Mouse (Mus musculus) erythroblast, adult 5-6 weeks (primary cell): Measurements from ENCODE around the gene Lcn10. TPM values are rescaled to one million over a fixed set of nuclear protein-coding genes. Genes with fewer than 3 reads are reported as not detected.
A peak's percentile ranks its signal among the peaks of the same experiment; 100 is the strongest.
"Not testable (repeated sequence)": the region's sequence is repeated elsewhere in the genome, so short reads cannot be mapped to it uniquely, and the experiment has no call there.

Source experiments
- ATAC-seq: replicated peaks from 2 replicates; pipeline ENCODE4 v1.8.0; 2016; ENCODE audit warnings: moderate number of reproducible peaks, mild to moderate bottlenecking, moderate TSS enrichment, inconsistent platforms; ENCODE audit not compliant: poor library complexity, low FRiP score, severe bottlenecking
- total RNA-seq, 2 experiments: library from RNA; stranded (forward) in 1 of 2; stranded (reverse) in 1 of 2; fragments of 150-400 nt in 1 of 2; fragments of 200-764, 138-1000 nt in 1 of 2; gene quantifications; 2 replicates each; pipeline versions ENCODE4 v1.2.3 to v1.2.4; 2015 to 2017; ENCODE audit warnings: low replicate concordance in 2 of 2

Lcn10 gene
- total RNA-seq (2015; ENCODE audit: low replicate concordance) (not detected in 2 replicates), total RNA-seq (2017; ENCODE audit: low replicate concordance) (not detected in 2 replicates)

DNA sequence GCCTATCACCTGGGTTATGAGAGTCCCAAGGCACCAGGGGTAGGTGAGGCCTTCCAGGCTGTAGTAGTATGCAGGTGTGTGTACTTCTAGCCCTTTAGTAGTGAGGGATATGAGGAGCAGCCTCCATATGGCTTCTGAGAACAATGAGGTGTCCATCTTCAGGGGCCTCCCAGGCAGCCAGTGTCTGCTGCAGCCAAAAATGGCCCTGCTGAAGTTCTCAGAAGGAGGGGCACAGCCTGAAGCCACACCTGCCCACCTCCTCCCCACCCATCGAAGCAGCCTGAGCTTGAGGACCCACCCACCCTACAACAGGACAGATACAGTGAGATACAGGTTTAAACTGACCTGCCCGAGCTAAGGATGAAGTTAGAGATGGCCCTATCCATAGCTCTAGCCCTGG, at the start of gene Lcn10:
Gene Lcn10, plus strand, starts transcription at position 301 of the 400 bp plus-strand sequence.
- ATAC-seq: no peak

DNA sequence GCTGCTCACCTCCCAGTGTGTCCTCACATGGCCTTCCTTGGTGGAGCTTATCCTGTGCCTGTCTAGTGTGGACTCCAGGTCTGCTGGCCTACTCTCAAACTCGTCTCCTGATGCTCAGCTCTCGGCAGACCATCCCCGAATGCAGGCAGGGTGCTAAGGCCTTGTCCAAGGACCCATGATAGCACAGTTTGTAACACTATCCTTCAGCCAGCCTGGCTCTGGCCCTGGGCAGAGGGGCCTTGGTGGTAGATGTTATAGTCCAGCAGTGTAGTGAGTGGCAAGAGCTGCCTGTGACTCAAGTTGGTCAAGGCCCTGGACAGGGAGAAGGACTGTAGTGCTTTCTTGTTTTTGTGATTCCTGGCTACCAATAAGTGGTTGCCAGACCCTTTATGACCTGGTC, 48.9 kb upstream of the Lcn10 start:
- ATAC-seq: no peak

DNA sequence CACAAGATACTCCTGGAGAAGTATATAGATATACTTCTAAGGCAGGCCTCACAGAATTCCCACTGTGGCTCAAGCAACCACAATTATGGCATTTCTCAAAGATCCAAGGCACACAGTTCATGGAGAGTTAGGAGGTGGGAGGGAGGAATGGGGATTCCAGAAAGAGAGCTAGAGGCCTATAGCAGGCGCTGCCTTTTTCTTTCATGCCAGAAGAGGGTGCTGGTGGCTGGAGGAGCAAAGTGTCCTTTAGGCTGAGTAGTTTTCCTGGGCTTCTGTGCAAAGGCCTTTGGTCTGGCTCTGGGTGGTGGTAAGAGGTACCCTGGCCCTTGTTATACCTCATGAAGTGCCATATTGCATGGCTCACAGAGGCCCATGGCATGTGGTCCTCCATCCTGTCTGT, 48.5 kb upstream of the Lcn10 start:
- ATAC-seq: no peak

DNA sequence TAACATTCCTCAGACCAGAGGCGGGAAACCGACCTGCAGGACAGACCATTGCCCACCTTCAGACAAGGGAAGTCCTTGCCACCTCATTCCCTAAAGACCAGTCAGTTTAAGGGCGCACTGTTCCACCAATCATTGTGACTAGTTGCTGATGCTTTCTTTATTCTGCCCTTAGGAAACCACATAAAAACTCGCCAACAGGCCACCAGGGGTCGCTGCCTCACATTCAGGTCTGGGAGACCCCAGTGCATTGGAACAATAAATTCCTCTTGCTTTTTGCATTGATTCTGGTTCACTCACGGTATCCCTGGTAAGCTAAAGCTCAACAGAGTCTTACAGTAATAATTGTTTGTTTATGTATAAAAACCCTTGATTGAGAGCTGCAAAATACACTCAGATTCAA, 42.6 kb upstream of the Lcn10 start:
- no peak for ATAC-seq

DNA sequence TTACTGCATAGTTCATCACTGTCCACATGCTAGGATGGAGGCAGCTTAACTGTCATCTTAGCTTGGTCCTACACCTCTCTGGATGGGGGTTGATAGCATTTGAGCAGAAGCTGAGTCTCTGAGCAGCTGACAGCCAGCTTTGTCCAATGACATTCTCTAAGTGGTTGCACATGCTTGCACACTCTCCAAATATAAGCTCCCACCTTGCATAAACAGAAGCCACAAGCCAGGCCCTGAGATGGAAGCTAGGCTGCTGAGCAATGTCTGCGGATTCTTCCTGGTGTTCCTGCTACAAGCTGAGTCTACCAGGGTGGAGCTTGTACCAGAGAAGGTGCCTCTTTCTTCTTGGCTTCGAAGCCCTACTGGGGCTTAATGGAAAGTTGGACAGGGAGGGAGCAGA, 29.6 kb upstream of the Lcn10 start, which contains the start of gene Lcn8:
Gene Lcn8, plus strand, starts transcription at position 219 of the 400 bp plus-strand sequence.
- ATAC-seq: no peak

DNA sequence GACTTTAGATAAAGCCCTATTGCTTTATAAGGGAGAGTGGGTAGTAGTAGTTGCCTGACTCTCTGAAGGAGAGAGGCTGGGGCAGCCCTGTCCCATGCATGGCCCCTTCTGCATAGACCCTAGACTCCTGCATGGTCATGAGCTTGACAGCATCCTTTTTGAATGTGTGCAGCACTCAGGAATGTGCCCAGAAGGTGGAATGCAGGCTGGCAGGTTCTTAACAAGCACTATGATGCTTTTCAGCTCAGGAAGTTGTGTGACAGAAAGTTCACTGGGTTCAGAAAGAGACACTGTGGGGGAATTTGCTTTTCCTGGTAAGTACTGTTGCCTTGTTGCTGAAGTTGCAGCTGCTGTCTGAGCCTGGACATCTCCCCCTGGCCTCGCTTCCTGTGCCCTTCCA, 28.0 kb upstream of the Lcn10 start:
- ATAC-seq: no peak

DNA sequence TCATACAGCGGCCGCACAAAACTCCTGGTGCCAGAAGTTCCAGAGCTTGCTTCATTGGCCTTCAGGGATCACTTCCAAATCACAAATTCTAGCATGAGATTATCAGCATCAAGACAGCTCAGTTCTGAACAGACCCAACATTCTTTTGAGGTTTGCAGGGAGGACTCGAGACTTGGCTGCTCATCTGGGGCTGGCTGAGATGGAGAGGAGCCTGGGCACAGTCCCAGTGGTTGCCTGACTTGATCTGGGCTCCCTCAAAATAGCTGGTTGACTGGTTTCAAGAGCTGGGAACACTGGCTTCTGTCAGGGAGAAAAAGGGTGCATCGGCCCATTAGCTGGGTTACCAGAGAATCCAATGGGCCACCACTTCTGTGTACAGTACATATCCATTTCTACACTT, 25.8 kb upstream of the Lcn10 start:
- ATAC-seq: no peak

DNA sequence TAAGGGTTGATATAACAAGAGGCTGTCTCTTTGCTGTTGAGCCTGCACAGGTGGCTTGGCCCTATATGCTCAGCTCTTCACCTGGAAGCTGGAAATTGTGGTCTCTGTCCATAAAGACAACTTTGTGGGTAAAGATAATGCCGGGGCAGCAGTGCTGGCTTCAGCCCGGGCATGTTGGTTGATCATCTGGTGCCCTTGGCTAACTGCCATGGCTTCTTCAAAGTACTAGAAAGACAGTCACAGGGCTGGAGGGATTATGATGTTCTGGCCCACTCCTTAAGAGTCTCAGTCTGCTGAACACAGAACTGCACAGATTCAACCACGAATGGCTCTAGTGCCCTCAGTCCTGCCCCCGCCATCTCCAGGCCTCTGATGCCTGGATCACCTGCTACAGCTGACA, 25.3 kb upstream of the Lcn10 start:
- ATAC-seq: no peak

DNA sequence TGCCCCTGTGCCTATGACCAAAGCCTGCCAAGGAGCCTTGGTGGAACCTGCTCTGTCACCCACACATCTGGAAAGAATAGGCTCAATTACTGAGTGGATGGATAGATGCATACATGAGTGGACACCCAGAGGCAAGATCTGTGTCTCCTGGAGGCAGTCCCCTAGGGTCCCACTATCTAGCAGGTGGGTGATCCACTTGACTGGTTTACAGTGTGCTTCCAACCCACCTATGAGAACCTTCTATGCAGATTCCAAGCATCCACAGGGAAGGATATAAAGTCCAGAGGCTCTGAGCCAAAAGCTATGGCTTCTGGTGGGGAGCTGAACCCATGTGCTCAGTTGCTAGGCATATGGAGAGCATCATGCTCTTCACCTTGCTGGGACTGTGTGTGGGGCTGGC, 24.9 kb upstream of the Lcn10 start, which contains the start of gene Lcn5:
Gene Lcn5, plus strand, starts transcription at position 301 of the 400 bp plus-strand sequence.
- no peak for ATAC-seq

DNA sequence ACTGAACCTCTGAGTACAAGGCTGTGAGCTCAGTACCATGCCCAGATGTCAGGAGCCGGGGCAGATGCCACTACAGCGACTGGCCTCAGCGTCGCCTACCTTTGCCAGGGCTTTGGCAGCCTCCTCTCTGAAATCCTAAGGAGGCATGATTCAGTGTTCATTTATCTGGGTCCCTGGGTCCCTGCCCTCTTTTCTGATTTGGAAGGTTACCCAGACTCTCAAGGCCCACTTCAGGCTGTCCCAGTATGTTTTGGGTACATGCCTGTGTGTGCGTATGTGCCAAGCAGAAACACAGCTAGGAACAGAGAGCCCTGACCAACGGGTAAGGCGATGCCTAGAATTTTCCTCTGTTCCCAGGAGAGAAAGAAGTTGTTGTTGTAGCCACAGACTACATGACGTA, 22.2 kb upstream of the Lcn10 start:
- ATAC-seq: no peak

DNA sequence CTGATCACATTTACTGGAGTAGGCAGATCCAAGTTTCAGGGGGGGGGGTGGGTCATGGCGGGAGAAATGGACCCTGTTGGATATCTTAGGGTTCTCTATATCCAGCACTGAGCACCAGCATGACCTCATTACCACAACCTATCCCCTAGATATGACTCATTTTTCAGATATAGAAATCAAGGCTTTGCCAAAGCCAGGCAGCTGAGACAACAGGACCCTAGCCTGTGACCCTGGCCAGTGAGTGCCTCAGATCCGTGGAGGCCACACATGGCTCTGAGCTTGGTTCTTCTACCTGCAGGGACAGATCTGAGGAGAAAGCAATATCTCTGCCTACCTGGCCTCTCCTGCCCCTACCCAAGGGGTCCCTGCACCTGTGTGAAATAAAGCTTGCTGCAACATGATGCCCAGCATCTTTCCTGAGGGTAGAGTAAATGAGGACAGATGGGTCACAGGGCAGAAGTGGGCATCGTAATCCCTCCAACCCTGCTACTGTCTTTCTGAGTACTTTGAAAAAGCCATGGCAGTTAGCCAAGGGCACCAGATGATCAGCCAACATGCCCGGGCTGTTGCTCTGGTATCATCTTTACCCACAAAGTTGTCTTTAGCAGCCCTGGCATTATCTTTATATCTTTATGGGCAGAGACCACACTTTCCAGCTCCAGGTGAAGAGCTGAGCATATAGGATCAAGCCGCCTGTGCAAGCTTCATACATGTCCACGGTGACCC, 21.1 kb upstream of the Lcn10 start:
- ATAC-seq: no peak

DNA sequence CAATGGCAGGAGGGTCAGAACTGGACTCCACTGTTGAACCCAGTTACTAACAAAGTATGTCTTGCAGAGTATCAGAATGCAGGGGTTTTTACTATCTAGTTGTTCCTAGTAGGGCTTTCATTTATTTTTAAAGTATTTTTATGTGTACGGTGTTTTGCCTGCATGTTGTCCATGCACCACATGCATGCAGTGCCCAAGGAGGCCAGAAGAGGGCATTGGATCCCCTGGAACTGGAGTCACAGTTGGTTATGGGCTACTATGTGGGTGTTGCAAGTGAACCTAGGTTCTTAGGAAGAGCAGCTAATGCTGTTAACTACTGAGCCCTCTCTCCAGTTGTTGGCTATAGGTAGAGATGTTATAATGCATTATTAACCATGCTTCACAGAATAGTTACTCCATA, 19.0 kb upstream of the Lcn10 start:
- no peak for ATAC-seq

DNA sequence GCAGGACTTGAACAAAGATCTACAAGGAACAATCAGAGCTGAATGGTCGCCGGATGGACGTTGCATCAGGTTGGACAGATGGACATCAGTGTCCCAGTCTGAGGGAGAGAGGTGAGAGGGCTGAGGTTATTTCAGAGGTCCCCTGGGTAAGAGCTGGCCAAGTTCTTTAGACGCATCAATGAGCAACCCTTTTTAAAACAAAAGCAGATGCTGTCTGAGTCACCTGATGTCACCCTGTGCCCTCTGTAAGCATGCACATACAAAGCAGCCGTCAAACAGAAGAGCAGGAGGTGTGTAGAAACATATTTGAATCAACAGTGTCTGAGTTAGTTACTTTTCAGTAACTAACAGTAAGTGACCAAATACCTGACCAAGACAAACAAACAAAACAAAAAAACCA, 18.4 kb upstream of the Lcn10 start:
- no peak for ATAC-seq

DNA sequence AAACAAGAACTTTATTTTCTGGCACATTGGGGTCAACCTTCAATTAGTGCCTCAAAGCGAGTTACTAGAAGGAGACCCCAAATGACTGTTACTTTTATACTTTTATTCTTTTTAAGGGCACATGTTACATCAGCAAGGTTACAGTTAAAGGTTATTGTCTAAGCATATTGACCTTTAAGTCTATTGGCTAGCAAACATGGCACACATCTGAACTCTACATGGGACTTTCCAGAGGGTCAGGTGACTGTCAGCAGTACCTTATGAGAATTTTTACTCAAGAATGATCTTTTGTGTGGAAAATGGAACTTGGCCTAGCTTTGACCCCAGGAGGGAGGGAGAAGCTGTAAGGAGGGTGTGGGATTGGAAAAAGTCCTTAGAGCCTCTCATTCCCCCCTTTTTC, 16.0 kb upstream of the Lcn10 start:
- no peak for ATAC-seq

DNA sequence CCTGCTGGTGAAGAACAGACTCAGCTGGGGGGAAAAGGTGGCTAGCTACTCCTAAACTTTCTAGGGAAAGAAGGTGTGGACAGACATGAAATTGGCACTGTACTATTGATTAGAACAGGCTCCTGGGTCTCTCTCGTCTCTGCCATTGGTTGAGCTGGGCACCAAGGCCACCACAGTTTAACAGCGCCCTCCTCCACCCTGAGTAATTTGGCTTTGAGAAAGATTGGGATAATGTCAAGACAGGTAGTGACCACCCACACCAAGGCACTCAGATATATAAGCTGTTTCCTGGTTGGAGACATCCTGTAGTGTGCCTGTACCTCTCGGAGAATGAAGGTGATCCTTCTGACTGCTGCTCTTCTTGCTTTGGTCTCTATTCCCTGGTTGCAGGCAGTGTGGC, 6.0 kb upstream of the Lcn10 start, which contains the start of gene Lcn6:
Gene Lcn6, plus strand, starts transcription at position 301 of the 400 bp plus-strand sequence.
- ATAC-seq: no peak

DNA sequence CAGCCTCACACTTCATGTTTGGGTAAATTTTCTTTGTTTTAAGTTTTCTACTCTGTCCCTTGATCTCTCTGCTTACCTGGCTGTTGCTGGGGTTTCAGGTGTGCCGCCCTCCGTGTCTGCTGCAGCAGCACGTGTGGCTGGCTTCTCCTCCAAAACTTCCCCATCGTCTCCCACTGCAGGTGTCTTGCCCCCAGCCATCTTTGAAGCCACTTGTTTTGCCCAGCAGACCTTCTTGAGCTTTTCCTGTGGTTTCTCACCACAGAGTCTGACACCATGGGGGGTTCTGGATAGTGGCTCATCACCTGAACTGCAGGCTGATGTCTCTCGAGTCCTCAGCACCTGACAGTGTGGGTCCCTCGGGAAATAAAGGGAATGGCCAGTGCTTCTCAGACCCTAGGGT, 3.0 kb upstream of the Lcn10 start:
- no peak for ATAC-seq

DNA sequence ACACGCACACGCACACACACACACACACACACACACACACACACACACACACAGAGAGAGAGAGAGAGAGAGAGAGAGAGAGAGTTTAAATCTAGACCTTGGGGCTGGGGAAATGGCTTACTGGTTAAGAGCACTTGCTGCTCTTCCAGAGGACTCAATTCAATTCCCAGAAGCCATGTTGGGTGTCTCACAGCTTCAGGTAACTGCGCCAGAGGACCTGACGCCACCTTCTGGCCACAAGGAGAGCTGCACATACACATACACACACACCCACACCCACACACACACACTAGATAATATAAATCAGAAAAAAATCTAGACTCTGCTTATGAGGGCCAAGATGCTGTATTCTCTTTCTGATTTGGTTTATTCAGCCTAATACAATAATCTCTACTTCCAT, 4.4 kb downstream of the Lcn10 start:
- ATAC-seq: no peak

DNA sequence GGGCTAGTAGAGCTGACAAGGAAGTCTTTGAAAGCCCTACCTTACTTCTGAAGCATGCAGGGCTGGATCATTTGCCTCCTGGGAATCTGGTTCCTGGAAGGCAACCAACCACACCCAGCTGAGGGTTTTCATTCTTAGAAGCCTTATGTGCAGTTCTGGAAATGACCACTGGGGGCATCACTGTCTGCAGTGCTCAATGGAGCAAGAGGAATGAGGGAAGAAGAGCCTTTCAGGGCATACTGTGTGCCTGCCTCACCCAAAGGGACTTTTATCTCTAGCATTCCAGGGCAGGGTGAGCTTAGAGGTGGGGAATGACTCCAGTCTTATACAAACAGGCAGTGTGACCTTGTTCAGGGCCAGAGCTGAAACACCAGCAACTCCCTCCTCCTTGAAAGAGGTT, 12.1 kb downstream of the Lcn10 start:
- peak; percentile 54; the same call in 1 of the 2 replicates for ATAC-seq

DNA sequence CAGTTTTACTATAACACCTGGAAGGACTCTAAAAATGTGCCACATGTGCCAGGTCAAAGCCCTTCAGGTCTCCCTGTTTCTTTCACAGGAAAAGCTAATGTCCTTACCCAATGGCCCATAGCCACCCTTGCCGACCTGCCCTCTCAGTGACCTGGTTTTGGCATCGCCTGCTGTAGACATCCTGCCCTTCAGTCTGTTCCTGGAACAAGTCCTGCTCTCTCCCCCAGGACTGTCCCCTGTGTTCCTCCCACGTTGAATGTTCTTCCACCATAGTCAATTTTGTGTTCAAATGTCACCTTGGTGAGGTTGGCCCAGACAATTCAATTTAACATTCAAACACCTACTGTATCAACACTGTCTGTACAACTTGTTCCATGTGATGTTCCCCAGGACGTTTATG, 14.4 kb downstream of the Lcn10 start:
- no peak for ATAC-seq

DNA sequence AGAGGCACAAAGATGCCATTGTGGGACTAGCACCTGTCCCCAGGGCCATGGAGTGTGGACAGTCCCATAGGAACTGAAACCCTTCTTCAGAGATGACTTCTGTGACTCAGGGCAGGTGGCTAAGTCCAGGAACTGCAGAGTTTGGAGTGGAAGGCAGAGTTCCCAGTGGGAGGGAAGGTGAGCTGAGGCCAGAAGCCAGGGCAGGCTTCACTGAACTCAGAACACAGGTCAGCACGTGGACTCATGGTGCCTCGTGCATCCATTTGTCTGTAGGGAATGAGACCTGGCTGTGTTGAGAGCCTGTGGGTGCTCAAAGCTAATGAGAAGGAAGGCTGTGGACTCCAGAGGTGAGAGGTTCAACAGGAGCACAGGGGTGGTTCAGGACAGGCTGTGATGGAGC, 16.2 kb downstream of the Lcn10 start:
- ATAC-seq: no peak

DNA sequence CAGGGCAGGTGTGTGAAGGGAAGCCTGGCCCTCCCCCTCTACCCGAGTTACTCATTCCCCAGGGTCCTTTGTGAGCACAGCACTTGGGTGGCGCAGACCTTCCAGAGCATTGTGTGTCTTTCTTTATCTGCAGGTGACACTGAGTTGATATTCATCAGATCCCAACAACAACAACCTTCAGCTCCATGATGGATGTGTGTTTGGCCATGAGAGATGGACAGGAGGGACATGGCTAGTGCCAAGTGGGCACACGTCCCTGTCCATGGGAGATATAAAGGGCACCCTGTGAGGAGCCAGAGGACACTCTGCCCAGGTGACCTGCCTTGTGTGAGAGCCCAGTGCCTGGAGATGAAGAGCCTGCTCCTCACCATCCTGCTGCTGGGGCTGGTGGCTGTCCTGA, 17.2 kb downstream of the Lcn10 start, which contains the start of gene Obp2a:
Gene Obp2a, plus strand, starts transcription at position 301 of the 400 bp plus-strand sequence.
- ATAC-seq: not testable (repeated sequence)

DNA sequence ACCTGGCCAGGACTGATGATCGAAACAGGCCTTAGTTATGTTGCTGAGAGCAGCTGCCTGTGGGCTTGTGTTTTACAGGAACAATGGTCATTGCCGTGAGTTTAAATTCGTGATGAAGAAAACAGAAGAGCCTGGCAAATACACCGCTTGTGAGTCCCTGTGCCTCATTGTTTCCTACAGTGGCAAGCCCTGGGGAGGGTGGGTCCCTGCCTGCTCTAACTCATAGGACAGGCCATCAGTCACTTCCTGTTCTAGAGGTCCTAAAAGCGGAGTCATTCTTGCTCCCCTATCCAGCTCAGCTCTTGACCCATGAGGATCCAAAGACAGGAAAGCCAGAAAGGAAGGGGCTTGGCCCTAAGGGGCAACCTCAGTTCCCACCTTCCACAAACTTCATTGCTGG, 18.5 kb downstream of the Lcn10 start:
- ATAC-seq: no peak
